Mouse (Mus musculus): Measurements from ENCODE around the gene Cdiptos.

The Cdiptos gene

GRCm38 (mm10) chr7:127014320-127014719 is 38.4 kb upstream of the Cdiptos start, which contains the start of gene Mvp:
Mvp (minus strand) TSS chr7:127014621.
- peak in 1 of 2 experiments; percentile 48 for DNase-seq (ENCODE audit: low spot score in 2 of 2)

- DNase-seq (ENCODE audit: low spot score in 2 of 2), result no peak
Measured at GRCm38 (mm10) chr7:127013385-127013784, 37.5 kb upstream of the Cdiptos start.

- DNase-seq (ENCODE audit: low spot score in 2 of 2), result no peak
Measured at GRCm38 (mm10) chr7:127012845-127013244, 36.9 kb upstream of the Cdiptos start.

GRCm38 (mm10) chr7:127012374-127012773 is 36.5 kb upstream of the Cdiptos start:
- no peak for DNase-seq (ENCODE audit: low spot score in 2 of 2)

- DNase-seq (ENCODE audit: low spot score in 2 of 2), result no peak
Measured at GRCm38 (mm10) chr7:127011717-127012116, 35.8 kb upstream of the Cdiptos start.

GRCm38 (mm10) chr7:127011051-127011450 is 35.2 kb upstream of the Cdiptos start:
- DNase-seq (ENCODE audit: low spot score in 2 of 2), result no peak

- DNase-seq (ENCODE audit: low spot score in 2 of 2), result no peak
Measured at GRCm38 (mm10) chr7:127009307-127010085, 33.6 kb upstream of the Cdiptos start.

- DNase-seq (ENCODE audit: low spot score in 2 of 2), result peak in 1 of 2 experiments; percentile 41
Measured at GRCm38 (mm10) chr7:127008239-127009019, 32.5 kb upstream of the Cdiptos start.

- no peak for DNase-seq (ENCODE audit: low spot score in 2 of 2)
Measured at GRCm38 (mm10) chr7:127007313-127008024, 31.6 kb upstream of the Cdiptos start.

- no peak for DNase-seq (ENCODE audit: low spot score in 2 of 2)
Measured at GRCm38 (mm10) chr7:127004122-127004875, 28.4 kb upstream of the Cdiptos start.

GRCm38 (mm10) chr7:127003620-127004019 is 27.7 kb upstream of the Cdiptos start:
- no peak for DNase-seq (ENCODE audit: low spot score in 2 of 2)

- DNase-seq (ENCODE audit: low spot score in 2 of 2), result no peak
Measured at GRCm38 (mm10) chr7:126999568-126999967, 23.7 kb upstream of the Cdiptos start.

GRCm38 (mm10) chr7:126996449-126996848 is 20.6 kb upstream of the Cdiptos start:
- DNase-seq (ENCODE audit: low spot score in 2 of 2), result no peak

GRCm38 (mm10) chr7:126988816-126989215 is 12.9 kb upstream of the Cdiptos start:
- DNase-seq (ENCODE audit: low spot score in 2 of 2), result no peak

GRCm38 (mm10) chr7:126986319-126986718 is 10.4 kb upstream of the Cdiptos start:
- peak in 1 of 2 experiments; percentile 15 for DNase-seq (ENCODE audit: low spot score in 2 of 2)

- no peak for DNase-seq (ENCODE audit: low spot score in 2 of 2)
Measured at GRCm38 (mm10) chr7:126984667-126985444, 9.0 kb upstream of the Cdiptos start.

- no peak for DNase-seq (ENCODE audit: low spot score in 2 of 2)
Measured at GRCm38 (mm10) chr7:126983113-126983512, 7.2 kb upstream of the Cdiptos start.

GRCm38 (mm10) chr7:126982054-126982453 is 6.2 kb upstream of the Cdiptos start:
- DNase-seq (ENCODE audit: low spot score in 2 of 2), result no peak

GRCm38 (mm10) chr7:126981601-126982000 is 5.7 kb upstream of the Cdiptos start:
- no peak for DNase-seq (ENCODE audit: low spot score in 2 of 2)

GRCm38 (mm10) chr7:126978841-126979240 is 2.9 kb upstream of the Cdiptos start:
- no peak for DNase-seq (ENCODE audit: low spot score in 2 of 2)

Measured in spleen, postnatal 14 days (tissue).